ENCODE assay signal across 8 mouse cellular contexts in genomic region chr11:121420830-121421552, GRCm38 (mm10). TPM values are rescaled to one million over a fixed set of nuclear protein-coding genes. Genes with fewer than 3 reads are reported as not detected.
A peak's percentile ranks its signal among the peaks of the same experiment; 100 is the strongest.
DNase-seq lines count a peak whose midpoint lies in the region; ATAC-seq and TF ChIP-seq lines count a peak whose summit lies in the region.

Gene Fn3krp, plus strand, starts transcription at chr11:121421401.

- H3K27ac ChIP-seq in heart, embryonic 12.5 days (ENCODE audit: poor library complexity, severe bottlenecking): peak within 1 kb of the TSS; percentile 83
- H3K27ac ChIP-seq in kidney, postnatal 0 days: peak within 1 kb of the TSS; percentile 85
- peak within 1 kb of the TSS; percentile 79 for H3K27ac ChIP-seq in liver, embryonic 11.5 days (ENCODE audit: low read depth, low read length)
- H3K27ac ChIP-seq in stomach, embryonic 14.5 days (ENCODE audit: low read length): peak within 1 kb of the TSS; percentile 71

- peak within 1 kb of the TSS; percentile 83 for H3K9ac ChIP-seq in heart, embryonic 12.5 days
- H3K9ac ChIP-seq in kidney, postnatal 0 days (ENCODE audit: low read depth, low read length): peak within 1 kb of the TSS; percentile 68
- peak within 1 kb of the TSS; percentile 82 for H3K9ac ChIP-seq in liver, embryonic 11.5 days (ENCODE audit: low read depth, low read length)
- peak within 1 kb of the TSS; percentile 55 for H3K9ac ChIP-seq in stomach, embryonic 14.5 days (replicated peaks; ENCODE audit: low read depth, low read length)

- H3K36me3 ChIP-seq in heart, embryonic 12.5 days: no peaks in the 10 kb centered on the region
- no peaks in the 10 kb centered on the region; the same call in 1 of the 2 replicates for H3K36me3 ChIP-seq in kidney, postnatal 0 days (ENCODE audit: insufficient read depth, low read length)
- no peaks in the 10 kb centered on the region for H3K36me3 ChIP-seq in liver, embryonic 11.5 days (ENCODE audit: control insufficient read depth, insufficient read depth, low read length)
- no peaks in the 10 kb centered on the region for H3K36me3 ChIP-seq in stomach, embryonic 14.5 days (ENCODE audit: control insufficient read depth, insufficient read depth, low read length)

- TF ChIP-seq CTCF in kidney, postnatal 0 days (IDR thresholded peaks at IDR 0.05; ENCODE audit: low read depth): peak; percentile 52

- peak within 1 kb of the TSS; percentile 83 for H3K4me2 ChIP-seq in heart, embryonic 12.5 days
- H3K4me2 ChIP-seq in kidney, postnatal 0 days (ENCODE audit: low read length): peak within 1 kb of the TSS; percentile 69
- peak within 1 kb of the TSS; percentile 91 for H3K4me2 ChIP-seq in liver, embryonic 11.5 days
- peak within 1 kb of the TSS; percentile 82 for H3K4me2 ChIP-seq in stomach, embryonic 14.5 days (replicated peaks; ENCODE audit: low read depth, low read length)

- peak; percentile 93 for ATAC-seq in erythroid progenitor cell, adult 5-6 weeks (replicated peaks; ENCODE audit: low FRiP score, poor library complexity, severe bottlenecking)
- ATAC-seq in heart, embryonic 12.5 days (ENCODE audit: insufficient number of reproducible peaks, low FRiP score): peak; percentile 100
- peak; percentile 99 for ATAC-seq in kidney, postnatal 0 days (replicated peaks; ENCODE audit: low FRiP score, low read depth)
- peak; percentile 99 for ATAC-seq in liver, embryonic 11.5 days (replicated peaks; ENCODE audit: low FRiP score)
- ATAC-seq in stomach, embryonic 14.5 days (ENCODE audit: insufficient number of reproducible peaks, insufficient read depth, low FRiP score, low read depth): peak; percentile 100

- H3K4me3 ChIP-seq in heart, embryonic 12.5 days: peak within 1 kb of the TSS; percentile 87
- H3K4me3 ChIP-seq in kidney, postnatal 0 days (replicated peaks; ENCODE audit: low read depth, low read length): peak within 1 kb of the TSS; percentile 68
- H3K4me3 ChIP-seq in liver, embryonic 11.5 days (ENCODE audit: low read depth, low read length): peak within 1 kb of the TSS; percentile 85
- peak within 1 kb of the TSS; percentile 71 for H3K4me3 ChIP-seq in stomach, embryonic 14.5 days (ENCODE audit: low read depth, low read length)

- no peaks in the 10 kb centered on the region for H3K9me3 ChIP-seq in heart, embryonic 12.5 days (replicated peaks)
- no peaks in the 10 kb centered on the region for H3K9me3 ChIP-seq in kidney, postnatal 0 days (replicated peaks; ENCODE audit: low read length)
- H3K9me3 ChIP-seq in liver, embryonic 11.5 days (ENCODE audit: control insufficient read depth, low read length): no peaks in the 10 kb centered on the region
- H3K9me3 ChIP-seq in stomach, embryonic 14.5 days (ENCODE audit: control insufficient read depth, low read depth, low read length): no peaks in the 10 kb centered on the region

- WGBS in heart, embryonic 12.5 days: 1% methylated on average over 28 of the region's 28 CpGs
- WGBS in kidney, postnatal 0 days: 1% methylated on average over 28 of the region's 28 CpGs
- 2% methylated on average over 28 of the region's 28 CpGs for WGBS in liver, embryonic 11.5 days
- WGBS in stomach, embryonic 14.5 days: 1% methylated on average over 28 of the region's 28 CpGs

- peak; percentile 97 for DNase-seq in CD4-positive helper T cell, adult 2 months (ENCODE audit: low read depth, low spot score)
- peak; percentile 95 for DNase-seq in brain, embryonic 18.5 days (ENCODE audit: low read depth, low spot score)
- peak; percentile 99 for DNase-seq in kidney, postnatal 0 days (ENCODE audit: low spot score)
- DNase-seq in liver, embryonic 11.5 days (ENCODE audit: low spot score): peak; percentile 99
- peak; percentile 99 for DNase-seq in naive thymus-derived CD4-positive, alpha-beta T cell, adult 2 months (ENCODE audit: low read depth)

- 0 out of 2 replicates have a peak, but pooled peaks cover 3% of the 10 kb centered on the region for H3K27me3 ChIP-seq in heart, embryonic 12.5 days (replicated peaks)
- no peaks in the 10 kb centered on the region for H3K27me3 ChIP-seq in kidney, postnatal 0 days (ENCODE audit: insufficient read depth, low read length)
- H3K27me3 ChIP-seq in liver, embryonic 11.5 days (replicated peaks; ENCODE audit: control insufficient read depth, insufficient read depth, low read length): no peaks in the 10 kb centered on the region
- no peaks in the 10 kb centered on the region for H3K27me3 ChIP-seq in stomach, embryonic 14.5 days (ENCODE audit: control insufficient read depth, insufficient read depth, low read length)

- H3K4me1 ChIP-seq in heart, embryonic 12.5 days (replicated peaks): peaks cover 12% of the 10 kb centered on the region
- no peaks in the 10 kb centered on the region; the same call in 1 of the 2 replicates for H3K4me1 ChIP-seq in kidney, postnatal 0 days (replicated peaks; ENCODE audit: insufficient read depth, low read length)
- peaks cover 12% of the 10 kb centered on the region for H3K4me1 ChIP-seq in liver, embryonic 11.5 days (replicated peaks; ENCODE audit: control insufficient read depth, insufficient read depth, low read length)
- peaks cover 13% of the 10 kb centered on the region for H3K4me1 ChIP-seq in stomach, embryonic 14.5 days (ENCODE audit: control insufficient read depth, insufficient read depth, low read length)

RNA-seq across cellular contexts. Expression of gene Fn3krp, which starts in this region (rescaled TPM):
- 107 and 114 TPM in 2 replicates for total RNA-seq in erythroid progenitor cell, adult 5-6 weeks (2015; ENCODE audit: low replicate concordance)
- 161 and 188 TPM in 2 replicates for total RNA-seq in erythroid progenitor cell, adult 5-6 weeks (2017; ENCODE audit: low replicate concordance)
- polyA plus RNA-seq in heart, embryonic 12.5 days (2016; fragmentation: Nextera tagmentation; extraction: Ambion mirVana): 4.1 and 4.3 TPM in 2 replicates
- 10.1 and 10.3 TPM in 2 replicates for polyA plus RNA-seq in kidney, postnatal 0 days (2015; fragmentation: Nextera tagmentation; extraction: Ambion mirVana)
- polyA plus RNA-seq in liver, embryonic 11.5 days (2014; fragmentation: Nextera tagmentation; extraction: Ambion mirVana): 8.6 and 10.5 TPM in 2 replicates
- 7.1 and 8.2 TPM in 2 replicates for polyA plus RNA-seq in stomach, embryonic 14.5 days (2014; fragmentation: Nextera tagmentation; extraction: Ambion mirVana)

Comparison
In these comparisons a context has a peak if more than half of its experiments do, and no peak if none do; other contexts are left out.
1. Peak in every context shown above with its lines: DNase-seq, ATAC-seq, H3K4me3 ChIP-seq and H3K27ac ChIP-seq.